Mouse (Mus musculus) T-helper 2 cell (primary cell): Measurements from ENCODE around the gene Herpud1.

Experiments used
- in situ Hi-C: fragments of 300-600 bp; cut with MboI, MseI; formaldehyde crosslinking; loops from one replicate; pipeline ENCODE4 v1.15.1; 2025; ENCODE audit warnings: high pct_unique_total_duplicates

The Herpud1 gene

GRCm38 (mm10) chr8:94386214-94387026 is at the start of gene Herpud1:
Gene Herpud1 (plus strand): TSS chr8:94386438.
- in situ Hi-C loops, result no loop called here

- in situ Hi-C loops, result loop anchor here (5.0 kb wide), 1 partner anchor 65 kb away; no protein-coding TSS in a partner anchor
Measured at GRCm38 (mm10) chr8:94337559-94337958, 48.7 kb upstream of the Herpud1 start.

- in situ Hi-C loops, result no loop called here
Measured at GRCm38 (mm10) chr8:94340796-94341195, 45.4 kb upstream of the Herpud1 start.

- in situ Hi-C loops, result no loop called here
Measured at GRCm38 (mm10) chr8:94342691-94343090, 43.5 kb upstream of the Herpud1 start.

GRCm38 (mm10) chr8:94343290-94343689 is 42.9 kb upstream of the Herpud1 start:
- in situ Hi-C loops, result no loop called here

- in situ Hi-C loops, result no loop called here
Measured at GRCm38 (mm10) chr8:94343778-94344320, 42.4 kb upstream of the Herpud1 start.

- in situ Hi-C loops, result no loop called here
Measured at GRCm38 (mm10) chr8:94345657-94346056, 40.6 kb upstream of the Herpud1 start.

- in situ Hi-C loops, result no loop called here
Measured at GRCm38 (mm10) chr8:94346264-94346663, 40.0 kb upstream of the Herpud1 start.

GRCm38 (mm10) chr8:94348425-94348824 is 37.8 kb upstream of the Herpud1 start:
- in situ Hi-C loops, result no loop called here

- in situ Hi-C loops, result no loop called here
Measured at GRCm38 (mm10) chr8:94354069-94354531, 32.1 kb upstream of the Herpud1 start.

GRCm38 (mm10) chr8:94354571-94354970 is 31.7 kb upstream of the Herpud1 start:
- in situ Hi-C loops, result no loop called here

GRCm38 (mm10) chr8:94357220-94357619 is 29.0 kb upstream of the Herpud1 start:
- in situ Hi-C loops, result no loop called here

GRCm38 (mm10) chr8:94358541-94358940 is 27.7 kb upstream of the Herpud1 start:
- in situ Hi-C loops, result no loop called here

- in situ Hi-C loops, result no loop called here
Measured at GRCm38 (mm10) chr8:94361774-94362431, 24.3 kb upstream of the Herpud1 start.

- in situ Hi-C loops, result no loop called here
Measured at GRCm38 (mm10) chr8:94362607-94363239, 23.5 kb upstream of the Herpud1 start.

- in situ Hi-C loops, result no loop called here
Measured at GRCm38 (mm10) chr8:94363288-94363688, 22.9 kb upstream of the Herpud1 start.

GRCm38 (mm10) chr8:94363906-94364305 is 22.3 kb upstream of the Herpud1 start:
- in situ Hi-C loops, result no loop called here

- in situ Hi-C loops, result no loop called here
Measured at GRCm38 (mm10) chr8:94364686-94365312, 21.4 kb upstream of the Herpud1 start.

GRCm38 (mm10) chr8:94365410-94365981 is 20.7 kb upstream of the Herpud1 start:
- in situ Hi-C loops, result no loop called here

GRCm38 (mm10) chr8:94370839-94371238 is 15.4 kb upstream of the Herpud1 start:
- in situ Hi-C loops, result no loop called here

- in situ Hi-C loops, result no loop called here
Measured at GRCm38 (mm10) chr8:94372955-94373599, 13.2 kb upstream of the Herpud1 start.
